Mouse (Mus musculus): ENCODE results near the gene Vmn1r228.

Vmn1r228 gene

GRCm38 (mm10) chr17:20786057-20786456 is at the start of gene Vmn1r228:
Vmn1r228 (minus strand) TSS chr17:20786157.
- CTCF ChIA-PET, result no interaction called here

- CTCF ChIA-PET, result no interaction called here
These were observed 25.3 kb upstream of the Vmn1r228 start, which contains the start of gene Vmn1r229 for GRCm38 (mm10) chr17:20811255-20811654. Vmn1r229 (plus strand) TSS chr17:20811555.

GRCm38 (mm10) chr17:20729543-20729942 is 56.4 kb downstream of the Vmn1r228 start, which contains the start of gene Vmn1r227:
Vmn1r227 (plus strand) TSS chr17:20729843.
- CTCF ChIA-PET, result no interaction called here
